Mouse (Mus musculus): Measurements from ENCODE around the gene Dhx36. TPM values are rescaled to one million over a fixed set of nuclear protein-coding genes. Genes with fewer than 3 reads are reported as not detected.

The Dhx36 gene
- polyA plus RNA-seq (2014; fragmentation: Nextera tagmentation; extraction: Ambion mirVana) = 27.0 and 27.7 TPM in 2 replicates

GRCm38 (mm10) chr3:62506488-62507205 lies at the start of gene Dhx36:
Gene Dhx36 (minus strand): TSS chr3:62507004.
- ATAC-seq (replicated peaks; ENCODE audit: insufficient number of reproducible peaks, low FRiP score, low TSS enrichment) = peak; percentile 97
- Histone ChIP-seq H3K4me3 (ENCODE audit: low read depth, low read length) (peak within 1 kb of the TSS; percentile 89), H3K36me3 (ENCODE audit: control insufficient read depth, insufficient read depth, low read length) (no peaks in the 10 kb centered on the region), H3K27me3 (ENCODE audit: control insufficient read depth, insufficient read depth, low read length) (no peaks in the 10 kb centered on the region), H3K9ac (ENCODE audit: low read depth, low read length) (peak within 1 kb of the TSS; percentile 88), H3K27ac (ENCODE audit: low read depth, low read length) (peak within 1 kb of the TSS; percentile 92), H3K4me2 (peak within 1 kb of the TSS; percentile 68), H3K9me3 (replicated peaks; ENCODE audit: control insufficient read depth, low read length) (no peaks in the 10 kb centered on the region), H3K4me1 (ENCODE audit: control insufficient read depth, insufficient read depth, low read length) (peaks cover 6% of the 10 kb centered on the region)
- under 1% methylated on average over 62 of the region's 66 CpGs for WGBS (ENCODE audit: insufficient replicate concordance)

DNA sequence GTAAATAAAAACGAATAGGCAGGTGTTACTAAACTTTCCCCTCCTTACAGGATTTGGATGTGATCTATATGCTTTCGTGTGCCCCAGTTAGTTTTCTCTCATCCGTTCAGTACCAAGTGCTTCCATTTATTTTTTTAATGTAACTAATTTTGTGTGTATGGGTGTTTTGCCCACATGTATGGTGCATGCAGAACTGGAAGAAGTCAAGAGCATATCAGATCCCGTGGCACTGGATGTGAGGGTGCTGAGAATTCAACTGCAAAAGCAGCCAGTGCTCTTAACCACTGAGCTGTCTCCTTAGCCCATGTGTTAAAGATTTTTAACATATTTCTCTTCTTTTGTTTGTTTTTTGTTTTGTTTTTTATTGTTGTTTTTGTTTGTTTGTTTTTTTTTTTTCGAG lies 20.8 kb upstream of the Dhx36 start:
- Histone ChIP-seq H3K27me3 (ENCODE audit: control insufficient read depth, insufficient read depth, low read length) (no peaks in the 10 kb centered on the region), H3K9me3 (replicated peaks; ENCODE audit: control insufficient read depth, low read length) (no peaks in the 10 kb centered on the region), H3K4me3 (ENCODE audit: low read depth, low read length) (no peak overlapping the region), H3K4me1 (ENCODE audit: control insufficient read depth, insufficient read depth, low read length) (no peaks in the 10 kb centered on the region), H3K4me2 (no peak overlapping the region), H3K27ac (ENCODE audit: low read depth, low read length) (no peak overlapping the region), H3K36me3 (ENCODE audit: control insufficient read depth, insufficient read depth, low read length) (no peaks in the 10 kb centered on the region), H3K9ac (ENCODE audit: low read depth, low read length) (no peak overlapping the region)
- 59% methylated on average over 5 of the region's 5 CpGs for WGBS (ENCODE audit: insufficient replicate concordance)
- ATAC-seq (replicated peaks; ENCODE audit: insufficient number of reproducible peaks, low FRiP score, low TSS enrichment) = no peak

- Histone ChIP-seq H3K4me2 (no peak overlapping the region), H3K4me3 (ENCODE audit: low read depth, low read length) (no peak overlapping the region), H3K9ac (ENCODE audit: low read depth, low read length) (no peak overlapping the region), H3K27me3 (ENCODE audit: control insufficient read depth, insufficient read depth, low read length) (no peaks in the 10 kb centered on the region), H3K4me1 (ENCODE audit: control insufficient read depth, insufficient read depth, low read length) (no peaks in the 10 kb centered on the region), H3K36me3 (ENCODE audit: control insufficient read depth, insufficient read depth, low read length) (no peaks in the 10 kb centered on the region), H3K9me3 (replicated peaks; ENCODE audit: control insufficient read depth, low read length) (no peaks in the 10 kb centered on the region), H3K27ac (ENCODE audit: low read depth, low read length) (no peak overlapping the region)
- no peak for ATAC-seq (replicated peaks; ENCODE audit: insufficient number of reproducible peaks, low FRiP score, low TSS enrichment)
- 45% methylated on average over 4 of the region's 4 CpGs for WGBS (ENCODE audit: insufficient replicate concordance)
Measured at GRCm38 (mm10) chr3:62527160-62527559, 20.4 kb upstream of the Dhx36 start.

DNA sequence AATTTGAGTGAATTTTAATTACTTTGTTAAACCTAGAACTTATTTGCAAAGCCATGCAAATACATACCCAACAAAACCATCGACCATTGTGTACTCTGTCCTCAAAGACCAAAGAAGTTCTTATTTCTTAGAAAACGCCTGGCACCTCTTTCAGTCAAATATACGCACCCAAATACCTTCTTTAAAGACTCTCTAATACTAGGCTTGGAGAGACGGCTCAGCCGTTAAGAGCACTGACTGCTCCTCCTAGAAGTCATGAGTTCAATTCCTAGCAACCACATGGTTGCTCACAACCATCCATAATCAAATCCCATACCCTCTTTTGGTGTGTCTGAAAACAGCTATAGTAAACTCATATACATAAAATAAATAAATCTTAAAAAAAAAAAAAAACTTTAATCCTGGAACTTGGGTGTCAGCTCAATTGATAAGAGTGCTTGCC lies 423 bp upstream of the Dhx36 start:
- peak overlapping the region; percentile 88; the same call in 1 of the 2 replicates for H3K9ac ChIP-seq (ENCODE audit: low read depth, low read length)
- H3K27ac ChIP-seq (ENCODE audit: low read depth, low read length) = no peak overlapping the region
- no peak for ATAC-seq (replicated peaks; ENCODE audit: insufficient number of reproducible peaks, low FRiP score, low TSS enrichment)
- H3K4me2 ChIP-seq = peak overlapping the region; percentile 68
- WGBS (ENCODE audit: insufficient replicate concordance) = 42% methylated on average over 5 of the region's 5 CpGs
- no peaks in the 10 kb centered on the region for H3K36me3 ChIP-seq (ENCODE audit: control insufficient read depth, insufficient read depth, low read length)
- H3K4me3 ChIP-seq (ENCODE audit: low read depth, low read length) = peak overlapping the region; percentile 89
- no peaks in the 10 kb centered on the region for H3K27me3 ChIP-seq (ENCODE audit: control insufficient read depth, insufficient read depth, low read length)
- no peaks in the 10 kb centered on the region for H3K9me3 ChIP-seq (replicated peaks; ENCODE audit: control insufficient read depth, low read length)
- H3K4me1 ChIP-seq (ENCODE audit: control insufficient read depth, insufficient read depth, low read length) = peaks cover 6% of the 10 kb centered on the region

GRCm38 (mm10) chr3:62505166-62505900 lies 1.5 kb downstream of the Dhx36 start:
- WGBS (ENCODE audit: insufficient replicate concordance) = 69% methylated on average over 5 of the region's 5 CpGs
- Histone ChIP-seq H3K4me2 (peak overlapping the region; percentile 68), H3K27me3 (ENCODE audit: control insufficient read depth, insufficient read depth, low read length) (no peaks in the 10 kb centered on the region), H3K36me3 (ENCODE audit: control insufficient read depth, insufficient read depth, low read length) (no peaks in the 10 kb centered on the region), H3K9me3 (replicated peaks; ENCODE audit: control insufficient read depth, low read length) (no peaks in the 10 kb centered on the region), H3K9ac (ENCODE audit: low read depth, low read length) (no peak overlapping the region), H3K4me3 (ENCODE audit: low read depth, low read length) (peak overlapping the region; percentile 89), H3K4me1 (ENCODE audit: control insufficient read depth, insufficient read depth, low read length) (peaks cover 6% of the 10 kb centered on the region), H3K27ac (ENCODE audit: low read depth, low read length) (no peak overlapping the region)
- ATAC-seq (replicated peaks; ENCODE audit: insufficient number of reproducible peaks, low FRiP score, low TSS enrichment) = no peak

- Histone ChIP-seq H3K27me3 (ENCODE audit: control insufficient read depth, insufficient read depth, low read length) (no peaks in the 10 kb centered on the region), H3K9ac (ENCODE audit: low read depth, low read length) (no peak overlapping the region), H3K4me3 (ENCODE audit: low read depth, low read length) (no peak overlapping the region), H3K9me3 (replicated peaks; ENCODE audit: control insufficient read depth, low read length) (no peaks in the 10 kb centered on the region), H3K4me2 (no peak overlapping the region), H3K27ac (ENCODE audit: low read depth, low read length) (no peak overlapping the region), H3K4me1 (ENCODE audit: control insufficient read depth, insufficient read depth, low read length) (no peaks in the 10 kb centered on the region), H3K36me3 (ENCODE audit: control insufficient read depth, insufficient read depth, low read length) (peaks cover 11% of the 10 kb centered on the region; the same call in 1 of the 2 replicates)
- 82% methylated on average over 4 of the region's 4 CpGs for whole genome bisulfite sequencing (ENCODE audit: insufficient replicate concordance)
- ATAC-seq (replicated peaks; ENCODE audit: insufficient number of reproducible peaks, low FRiP score, low TSS enrichment) = no peak
Measured at GRCm38 (mm10) chr3:62499327-62499726, 7.5 kb downstream of the Dhx36 start.

DNA sequence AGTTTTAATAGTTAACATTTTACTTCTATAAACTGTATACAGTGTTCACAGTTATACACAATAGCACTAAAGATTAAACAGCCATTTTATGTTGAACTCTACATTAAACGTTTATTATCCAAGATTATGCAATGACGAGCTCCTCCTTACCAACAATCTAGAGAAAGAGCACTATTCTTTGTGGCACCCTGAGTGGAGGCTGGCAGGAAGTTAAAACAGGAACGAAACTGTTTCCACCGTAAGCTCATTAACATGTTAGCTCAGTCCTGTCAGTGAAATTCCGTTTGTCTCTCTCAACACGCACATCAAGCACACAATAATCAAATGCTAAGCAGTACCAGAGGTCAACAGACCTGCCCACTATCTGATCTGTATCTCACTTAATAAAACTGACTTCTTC lies 14.2 kb downstream of the Dhx36 start:
- Histone ChIP-seq H3K9me3 (replicated peaks; ENCODE audit: control insufficient read depth, low read length) (no peaks in the 10 kb centered on the region), H3K9ac (ENCODE audit: low read depth, low read length) (no peak overlapping the region), H3K4me1 (ENCODE audit: control insufficient read depth, insufficient read depth, low read length) (no peaks in the 10 kb centered on the region), H3K36me3 (ENCODE audit: control insufficient read depth, insufficient read depth, low read length) (peaks cover 15% of the 10 kb centered on the region), H3K27ac (ENCODE audit: low read depth, low read length) (no peak overlapping the region), H3K4me3 (ENCODE audit: low read depth, low read length) (no peak overlapping the region), H3K4me2 (no peak overlapping the region), H3K27me3 (ENCODE audit: control insufficient read depth, insufficient read depth, low read length) (no peaks in the 10 kb centered on the region)
- no peak for ATAC-seq (replicated peaks; ENCODE audit: insufficient number of reproducible peaks, low FRiP score, low TSS enrichment)
- 90% methylated on average over 6 of the region's 6 CpGs for WGBS (ENCODE audit: insufficient replicate concordance)

DNA sequence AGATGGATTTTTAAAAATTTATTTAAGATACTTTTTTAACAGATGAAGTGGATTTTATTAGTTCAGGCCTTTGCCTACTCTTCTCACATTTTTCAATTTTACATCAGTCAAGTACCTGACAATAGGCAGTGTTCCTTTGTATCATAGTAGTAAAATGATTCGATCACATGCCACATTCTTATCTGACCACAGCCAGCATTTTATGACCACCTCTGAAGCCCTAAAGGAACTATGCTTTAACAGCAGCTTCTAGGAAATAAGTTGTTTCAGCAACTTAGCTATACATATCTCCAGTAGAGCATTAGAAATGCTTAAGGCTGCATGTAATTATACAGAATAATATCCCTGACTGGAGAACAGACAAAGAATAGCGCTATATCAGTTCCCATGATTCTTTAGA lies 22.5 kb downstream of the Dhx36 start:
- Histone ChIP-seq H3K9me3 (replicated peaks; ENCODE audit: control insufficient read depth, low read length) (no peaks in the 10 kb centered on the region), H3K4me2 (no peak overlapping the region), H3K4me1 (ENCODE audit: control insufficient read depth, insufficient read depth, low read length) (no peaks in the 10 kb centered on the region), H3K36me3 (ENCODE audit: control insufficient read depth, insufficient read depth, low read length) (peaks cover 7% of the 10 kb centered on the region), H3K27ac (ENCODE audit: low read depth, low read length) (no peak overlapping the region), H3K27me3 (ENCODE audit: control insufficient read depth, insufficient read depth, low read length) (no peaks in the 10 kb centered on the region), H3K4me3 (ENCODE audit: low read depth, low read length) (no peak overlapping the region), H3K9ac (ENCODE audit: low read depth, low read length) (no peak overlapping the region)
- WGBS (ENCODE audit: insufficient replicate concordance) = 90% methylated on average over 2 of the region's 2 CpGs
- ATAC-seq (replicated peaks; ENCODE audit: insufficient number of reproducible peaks, low FRiP score, low TSS enrichment) = no peak
